Mouse (Mus musculus) hematopoietic stem cell, adult 5-6 weeks (primary cell): ENCODE results near the gene Cggbp1. TPM values are rescaled to one million over a fixed set of nuclear protein-coding genes. Genes with fewer than 3 reads are reported as not detected.

Experiments
- ATAC-seq, 2 experiments: fragments of 125-278 bp in 1 of 2; replicated peaks in 1 of 2; 2 replicates each; pipeline ENCODE4 v1.8.0; 2016 to 2017; ENCODE audit warnings: inconsistent platforms in 2 of 2, mild to moderate bottlenecking in 2 of 2, moderate number of reproducible peaks in 2 of 2, low read depth in 1 of 2, moderate TSS enrichment in 1 of 2; ENCODE audit not compliant: low FRiP score in 2 of 2, poor library complexity in 2 of 2, severe bottlenecking in 2 of 2, insufficient read depth in 1 of 2, low TSS enrichment in 1 of 2
- total RNA-seq: library from RNA; stranded (forward); fragments of 172-1452, 232-1000 nt; gene quantifications from 2 replicates; pipeline ENCODE4 v1.2.3, GENCODE M21; 2017

The Cggbp1 gene
- total RNA-seq, 1 experiment from 2014 or later = 147 TPM

DNA sequence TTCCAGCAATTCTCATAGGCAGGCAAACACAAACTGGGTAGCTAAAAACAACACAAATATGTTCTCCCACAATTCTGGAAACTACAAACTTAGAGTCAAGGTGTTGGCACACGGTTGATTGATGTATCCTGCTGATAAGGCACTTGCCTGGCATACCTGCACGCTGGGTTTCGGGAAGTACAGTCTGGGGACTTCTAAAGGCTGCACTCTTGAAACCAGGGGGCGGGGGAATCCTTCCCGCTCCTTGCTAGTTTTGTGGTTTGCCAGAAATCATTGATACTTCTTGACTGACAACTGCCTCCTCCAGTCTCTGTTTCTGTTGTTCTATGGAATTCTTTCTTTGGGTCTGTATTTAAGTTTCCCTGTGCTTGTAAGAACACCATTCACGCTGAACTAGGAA lies 16.8 kb downstream of the Cggbp1 start:
- ATAC-seq = no peak

DNA sequence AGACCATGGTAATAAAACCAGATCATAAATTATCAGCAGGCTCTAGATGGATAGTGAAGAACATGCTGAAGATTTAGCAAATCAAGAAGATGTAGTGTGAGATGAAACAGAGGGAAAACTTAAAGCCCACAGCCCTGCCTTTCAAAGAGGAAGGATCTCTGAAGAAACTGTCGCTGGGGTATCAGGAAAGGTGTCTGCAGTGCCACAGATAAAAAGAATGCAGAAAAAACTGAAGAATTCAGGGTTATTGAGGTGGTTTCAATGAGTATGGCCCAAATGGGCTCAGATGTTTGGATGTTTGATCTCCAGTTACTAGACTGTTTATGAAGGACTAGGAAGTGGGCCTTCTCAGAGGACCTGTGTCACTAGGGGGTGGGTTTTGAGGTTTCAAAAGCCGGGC lies 17.8 kb downstream of the Cggbp1 start:
- no peak for ATAC-seq

GRCm38 (mm10) chr16:64872296-64872695 lies 20.5 kb downstream of the Cggbp1 start:
- ATAC-seq = no peak

GRCm38 (mm10) chr16:64872841-64873240 lies 21.0 kb downstream of the Cggbp1 start:
- no peak for ATAC-seq

DNA sequence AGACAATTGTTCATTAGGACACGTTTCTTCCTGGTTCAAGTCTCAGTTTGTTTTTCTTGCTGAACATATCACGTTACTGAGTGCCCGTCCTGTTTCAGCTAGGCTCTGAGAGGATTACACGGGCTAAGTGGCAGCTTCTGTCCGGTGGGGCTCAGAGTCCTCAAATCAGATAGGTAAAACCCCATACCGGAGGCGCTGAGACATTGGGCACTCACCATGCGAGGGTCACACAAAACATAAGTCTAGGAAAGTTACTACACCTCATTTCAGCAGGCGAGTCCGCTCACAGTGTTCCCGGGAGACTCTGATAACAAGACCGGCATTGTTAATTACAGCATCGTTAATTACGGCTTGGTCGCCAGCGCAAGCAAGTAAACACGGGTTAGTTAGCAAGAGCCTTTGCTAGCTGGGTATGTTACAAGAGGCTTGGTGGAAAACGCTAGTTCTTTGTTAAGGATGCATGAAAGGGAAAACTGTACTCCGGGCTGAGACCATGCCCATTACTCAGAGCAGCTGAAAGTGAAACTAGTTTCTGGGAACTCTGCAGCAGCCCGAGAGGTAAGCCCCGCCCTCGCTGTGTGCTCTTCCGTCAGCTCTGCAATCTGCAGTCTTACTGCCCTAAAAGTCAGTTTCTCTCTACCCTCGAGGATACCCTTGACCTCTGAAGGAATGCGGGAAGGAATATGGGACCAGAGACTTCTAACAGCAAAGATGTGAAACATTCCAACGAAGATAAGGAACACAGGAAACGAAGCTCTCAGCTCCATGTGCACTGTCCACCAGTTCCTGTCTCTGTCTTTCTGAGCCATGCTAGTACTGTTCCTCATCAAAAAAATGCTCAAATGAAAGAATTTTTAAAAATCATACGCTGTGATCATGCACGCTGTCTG lies 21.9 kb downstream of the Cggbp1 start:
- peak; percentile 97 for ATAC-seq

GRCm38 (mm10) chr16:64875384-64875783 lies 23.6 kb downstream of the Cggbp1 start:
- ATAC-seq = no peak

DNA sequence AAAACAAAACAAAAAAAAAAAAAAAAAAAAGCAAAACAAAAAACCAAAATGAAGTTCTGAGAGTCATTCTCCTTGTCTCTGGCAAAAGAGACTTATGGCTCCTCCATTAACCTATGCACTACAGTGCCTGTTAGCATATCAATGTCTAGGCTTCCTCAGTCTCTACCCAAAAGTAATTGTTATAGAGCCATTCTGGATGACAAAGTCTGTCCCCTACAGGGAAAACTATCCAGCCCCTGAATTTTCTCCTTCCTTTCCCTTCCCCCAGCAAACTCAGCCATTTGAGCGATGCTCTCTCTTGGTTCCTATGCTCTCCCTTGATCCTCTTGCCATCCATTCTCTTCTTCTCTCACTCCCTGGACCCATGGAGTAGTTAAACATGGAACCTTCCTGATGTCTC lies 24.0 kb downstream of the Cggbp1 start:
- ATAC-seq = no peak

- ATAC-seq = no peak
Observed at GRCm38 (mm10) chr16:64876631-64877265, 25.0 kb downstream of the Cggbp1 start.

DNA sequence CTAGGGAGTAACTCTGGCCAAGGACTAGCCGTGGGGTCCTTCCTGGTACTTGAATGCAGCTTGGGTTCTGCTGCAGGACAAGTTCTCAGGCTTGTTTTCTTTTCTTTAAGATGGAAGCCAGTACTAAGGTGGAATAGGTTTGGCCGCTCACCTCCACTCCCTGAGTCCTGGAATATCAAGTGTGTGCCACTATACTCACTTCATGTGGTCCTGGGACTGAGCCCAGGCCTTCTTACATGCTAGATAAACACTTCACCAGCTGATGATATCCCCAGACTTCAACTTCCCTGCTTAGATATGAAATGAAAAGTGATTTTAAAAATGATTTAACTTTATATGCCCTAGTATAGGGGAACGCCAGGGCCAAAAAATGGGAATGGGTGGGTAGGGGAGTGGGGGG lies 25.5 kb downstream of the Cggbp1 start:
- ATAC-seq = no peak

- ATAC-seq = no peak
Observed at GRCm38 (mm10) chr16:64878611-64879132, 26.9 kb downstream of the Cggbp1 start.

- peak; percentile 26 to 38; a peak in 2 of 4 replicates for ATAC-seq
Observed at GRCm38 (mm10) chr16:64879735-64880134, 27.9 kb downstream of the Cggbp1 start.

DNA sequence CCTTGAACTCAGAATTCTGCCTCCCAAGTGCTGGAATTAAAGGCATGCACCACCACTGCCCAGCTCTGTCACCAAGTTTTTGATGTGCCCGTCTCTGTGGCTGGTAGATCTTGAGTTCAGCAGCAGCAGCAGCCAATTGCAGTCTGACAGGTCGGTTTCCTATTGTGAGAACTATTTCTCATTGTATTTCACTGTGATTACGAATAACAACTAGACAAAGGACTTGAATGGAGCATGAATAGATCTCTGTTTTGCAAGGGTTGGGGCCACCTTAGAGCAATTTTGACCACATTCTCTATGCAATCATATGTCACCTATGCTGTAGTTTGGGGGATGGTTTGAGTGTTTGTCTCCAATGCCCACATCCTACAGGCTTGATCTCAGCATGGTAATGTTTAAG lies 29.2 kb downstream of the Cggbp1 start:
- no peak for ATAC-seq

DNA sequence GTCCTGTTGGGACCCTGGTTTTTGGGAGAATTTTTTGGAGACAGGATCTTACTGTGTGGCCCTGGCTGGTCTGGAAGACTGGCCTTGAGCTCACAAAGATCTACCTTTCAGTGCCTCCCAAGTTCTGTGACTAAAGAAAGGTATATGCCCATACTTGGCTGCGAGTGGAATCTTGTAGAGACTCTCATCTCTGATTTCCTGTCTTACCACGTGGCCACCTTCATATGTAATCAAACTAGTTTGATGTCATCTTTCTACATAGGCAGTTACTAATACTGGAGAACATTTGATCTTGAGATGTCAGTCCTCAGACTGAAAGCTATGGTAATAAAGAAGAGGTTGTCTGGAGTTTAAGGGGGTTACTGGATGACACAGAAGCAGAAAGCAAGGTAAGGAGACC lies 29.6 kb downstream of the Cggbp1 start:
- ATAC-seq = no peak

DNA sequence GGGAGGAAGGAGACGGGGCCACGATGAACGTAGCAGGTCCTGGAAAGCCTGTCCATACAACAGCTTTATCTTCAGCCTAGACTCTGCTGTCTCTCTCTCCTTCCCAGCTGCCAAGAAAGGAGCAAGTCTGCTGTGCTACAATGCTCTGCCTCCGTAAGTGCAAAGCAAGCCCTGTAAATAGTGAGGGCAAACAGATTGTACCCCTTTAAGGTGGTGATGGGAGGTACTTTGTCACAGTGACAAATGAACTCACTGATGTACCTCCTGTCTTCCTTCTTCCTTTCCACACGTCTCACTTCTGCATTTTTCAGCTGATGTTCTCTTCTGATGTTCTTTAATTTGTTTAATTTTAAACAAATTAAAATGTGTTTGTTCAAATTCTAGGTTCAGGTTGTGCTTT lies 32.1 kb downstream of the Cggbp1 start:
- ATAC-seq = peak; percentile 74 to 75

DNA sequence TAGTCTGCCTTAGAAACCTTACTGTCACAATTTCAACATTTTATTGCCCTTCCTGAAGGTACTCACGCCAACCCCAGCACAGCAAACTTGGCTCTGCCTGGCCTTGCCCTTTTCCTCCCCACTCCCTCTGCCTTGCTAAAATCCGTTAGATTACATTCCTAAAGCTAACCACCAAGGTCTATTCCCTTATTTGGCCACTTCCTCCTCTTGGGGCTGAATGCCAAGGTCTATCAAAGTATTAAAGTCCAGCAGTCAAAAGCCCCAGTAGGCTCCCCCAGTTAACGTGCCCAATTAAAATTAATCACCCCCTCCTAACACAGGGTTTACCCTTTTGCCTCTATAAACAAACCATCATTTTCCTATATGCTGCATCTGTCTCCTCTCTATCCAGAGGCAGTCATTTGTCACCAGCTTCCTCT lies 32.6 kb downstream of the Cggbp1 start:
- ATAC-seq = peak; percentile 54 to 73

GRCm38 (mm10) chr16:64885142-64885541 lies 33.3 kb downstream of the Cggbp1 start:
- no peak for ATAC-seq

- no peak for ATAC-seq
Observed at GRCm38 (mm10) chr16:64885547-64885946, 33.8 kb downstream of the Cggbp1 start.

GRCm38 (mm10) chr16:64889496-64889895 lies 37.7 kb downstream of the Cggbp1 start:
- no peak for ATAC-seq
